Mouse (Mus musculus): ENCODE data around the gene Pkmyt1.

Pkmyt1 gene

GRCm38 (mm10) chr17:23725999-23726757, at the start of gene Pkmyt1:
Gene Pkmyt1, plus strand, starts transcription at chr17:23726336.
- peak; percentile 97 for DNase-seq

GRCm38 (mm10) chr17:23676473-23677031, 49.6 kb upstream of the Pkmyt1 start:
- DNase-seq: peak; percentile 20

DNA sequence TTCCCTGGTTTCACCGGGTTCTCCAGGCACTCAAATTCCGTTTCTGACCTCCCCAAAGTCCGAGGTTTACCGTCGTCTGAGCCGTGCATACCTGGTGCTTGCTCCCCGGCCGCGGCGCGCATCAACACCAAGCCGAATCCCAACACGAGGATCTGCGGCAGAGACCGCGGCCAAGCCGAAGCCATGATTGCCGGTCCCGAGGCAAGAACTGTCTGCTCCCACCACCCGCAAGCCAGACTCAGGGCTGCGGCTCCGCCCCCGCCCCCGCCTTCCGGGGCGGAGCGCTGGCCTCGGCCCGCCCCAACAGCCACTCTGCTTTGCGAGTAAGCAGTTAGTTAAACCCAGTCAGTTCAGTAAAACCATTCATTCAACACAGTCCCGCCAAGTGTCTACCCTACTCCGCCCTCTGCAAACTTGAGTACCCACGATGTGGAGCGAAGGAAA, 48.9 kb upstream of the Pkmyt1 start, which contains the start of gene Tnfrsf12a:
Tnfrsf12a (minus strand) TSS at position 233 of the 444 bp plus-strand sequence.
- DNase-seq: peak; percentile 82

DNA sequence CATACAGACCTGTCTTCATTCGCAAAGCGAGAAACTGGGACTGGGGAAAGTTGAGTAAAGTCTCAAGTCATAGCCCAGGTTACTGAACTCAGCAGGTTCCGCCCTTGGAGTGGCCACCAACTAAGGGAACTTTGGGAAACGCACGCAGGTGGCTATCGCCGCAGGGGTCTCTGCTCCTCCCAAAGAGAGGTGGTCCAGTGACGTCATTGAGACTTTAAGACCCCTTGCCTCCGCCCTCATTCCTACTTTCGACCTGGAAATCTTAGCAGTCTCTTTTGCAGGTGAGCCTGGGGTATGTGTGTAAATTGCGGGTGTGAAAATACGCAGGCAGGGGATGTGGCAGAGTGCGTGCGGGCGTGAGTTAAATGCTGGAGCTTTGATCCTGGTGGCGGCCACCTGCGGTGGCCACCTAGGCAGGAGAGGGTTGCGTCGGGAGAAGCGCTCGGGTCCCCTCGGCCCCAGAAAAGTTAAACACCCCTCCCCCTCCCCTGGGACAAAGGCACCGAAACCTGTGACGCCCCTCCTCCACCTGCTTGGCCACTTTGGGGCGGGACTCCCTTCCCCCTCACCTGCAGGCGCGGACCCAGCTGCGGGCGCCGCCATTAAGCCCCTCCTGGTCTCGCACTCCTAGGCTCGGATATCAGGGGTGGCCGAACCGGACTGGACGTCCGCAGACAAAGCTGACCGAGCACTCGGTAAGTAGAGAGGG, 46.9 kb upstream of the Pkmyt1 start, which contains the start of gene Cldn6:
Cldn6 (plus strand) TSS at position 123 of the 709 bp plus-strand sequence.
- no peak for DNase-seq

DNA sequence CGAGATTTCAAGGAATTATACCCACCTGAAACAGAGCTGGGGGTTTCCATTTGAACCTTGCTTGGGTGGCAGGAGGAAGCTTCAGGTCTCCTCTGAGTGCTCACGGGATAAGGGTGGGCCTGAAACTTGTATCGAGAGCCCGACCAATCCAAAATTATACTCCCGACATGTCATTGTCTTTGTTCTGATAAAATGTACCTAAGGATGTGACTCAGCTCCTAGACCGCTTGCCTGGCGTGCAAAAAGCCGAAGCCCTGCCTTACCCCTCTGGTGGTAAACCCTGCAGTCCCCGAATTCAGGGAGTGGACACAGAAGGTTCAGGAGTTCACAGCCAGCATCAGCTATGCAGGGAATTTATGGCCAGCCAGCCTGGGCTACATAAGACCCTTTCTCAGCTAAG, 45.8 kb upstream of the Pkmyt1 start:
- DNase-seq: no peak

DNA sequence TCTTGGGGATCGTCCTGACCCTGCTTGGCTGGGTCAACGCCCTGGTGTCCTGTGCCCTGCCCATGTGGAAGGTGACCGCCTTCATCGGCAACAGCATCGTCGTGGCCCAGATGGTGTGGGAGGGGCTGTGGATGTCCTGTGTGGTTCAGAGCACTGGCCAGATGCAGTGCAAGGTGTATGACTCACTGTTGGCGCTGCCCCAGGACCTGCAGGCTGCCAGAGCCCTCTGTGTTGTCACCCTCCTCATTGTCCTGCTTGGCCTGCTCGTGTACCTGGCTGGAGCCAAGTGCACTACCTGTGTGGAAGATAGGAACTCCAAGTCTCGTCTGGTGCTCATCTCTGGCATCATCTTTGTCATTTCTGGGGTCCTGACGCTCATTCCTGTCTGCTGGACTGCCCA, 45.0 kb upstream of the Pkmyt1 start:
- DNase-seq: no peak

GRCm38 (mm10) chr17:23682092-23682491, 44.0 kb upstream of the Pkmyt1 start:
- DNase-seq: no peak

GRCm38 (mm10) chr17:23682530-23682929, 43.6 kb upstream of the Pkmyt1 start:
- DNase-seq: no peak

DNA sequence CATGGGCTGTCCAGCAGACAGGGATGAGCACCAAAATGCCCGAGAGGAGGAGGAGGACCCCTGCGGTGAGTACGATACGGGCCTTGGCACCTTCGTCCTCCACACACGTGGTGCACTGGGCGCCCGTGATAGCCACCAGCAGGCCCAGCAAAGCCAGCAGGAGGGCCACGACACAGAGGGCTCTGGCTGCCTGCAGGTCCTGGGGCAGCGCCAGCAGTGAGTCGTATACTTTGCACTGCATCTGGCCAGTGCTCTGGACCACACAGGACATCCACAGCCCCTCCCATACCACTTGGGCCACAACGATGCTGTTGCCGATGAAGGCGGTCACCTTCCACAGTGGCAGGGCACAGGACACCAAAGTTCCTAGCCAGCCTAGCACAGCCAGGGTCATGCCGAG, 42.9 kb upstream of the Pkmyt1 start:
- DNase-seq: no peak

DNA sequence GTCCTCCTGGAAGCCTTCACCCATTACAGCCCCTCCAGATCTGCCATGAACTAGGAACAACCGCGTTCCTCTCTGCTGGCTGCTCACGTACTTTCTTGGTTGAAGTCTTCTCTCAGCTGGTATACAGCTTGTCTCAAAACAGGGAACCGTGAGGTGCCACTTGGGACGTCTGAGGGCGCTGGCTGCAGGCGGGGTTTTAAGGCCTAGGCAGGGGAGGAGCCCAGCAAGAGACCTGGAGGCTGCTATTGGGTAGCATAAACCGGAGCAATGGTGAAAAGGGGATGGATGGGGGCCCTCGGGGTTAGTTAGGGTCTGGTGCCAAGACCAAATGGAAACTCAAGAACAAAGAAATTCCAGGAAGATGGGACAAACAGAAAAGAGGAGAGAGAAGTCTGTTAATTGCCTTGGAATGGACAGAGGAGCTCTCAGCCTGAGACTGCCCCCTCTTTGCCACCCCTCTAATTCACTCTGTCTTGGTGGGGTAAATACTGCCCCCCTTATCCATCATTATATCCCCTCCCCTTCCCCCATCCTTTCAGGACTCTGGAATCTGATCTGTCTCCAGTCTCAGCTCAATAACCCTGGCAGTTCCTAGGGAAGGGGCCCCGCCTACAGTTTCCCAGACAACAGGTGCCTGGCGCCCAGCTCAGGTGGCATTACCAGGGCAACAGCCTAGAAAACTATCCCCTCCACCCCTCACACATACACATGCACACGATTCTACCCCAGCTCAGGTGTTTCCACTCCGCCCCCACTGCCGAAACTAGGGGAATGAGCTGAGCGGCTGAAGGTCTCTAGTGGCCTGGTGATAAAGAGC, 42.1 kb upstream of the Pkmyt1 start, which contains the start of gene Cldn9:
Cldn9 (minus strand) TSS at position 171 of the 817 bp plus-strand sequence.
- no peak for DNase-seq

DNA sequence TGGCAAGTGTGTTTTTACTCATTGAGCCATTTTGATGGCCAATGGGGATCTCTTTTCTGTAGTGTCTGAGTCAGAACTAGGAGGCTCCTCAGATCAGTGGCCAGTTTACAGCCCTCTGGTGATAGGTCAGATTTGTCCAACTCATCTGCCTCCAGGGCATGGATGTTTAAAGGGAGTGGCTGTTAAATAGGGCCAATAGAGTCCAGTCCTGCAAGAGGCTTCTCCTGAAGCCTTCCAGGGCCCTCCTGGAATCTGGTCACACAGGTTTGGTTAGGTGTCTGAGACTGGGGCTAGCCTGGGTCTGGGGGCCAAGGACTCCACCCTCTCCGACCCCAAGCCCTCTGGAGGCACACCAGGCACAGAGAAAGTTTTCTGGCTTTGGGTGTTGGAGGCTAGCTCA, 31.6 kb upstream of the Pkmyt1 start:
- DNase-seq: no peak

GRCm38 (mm10) chr17:23695801-23696200, 30.3 kb upstream of the Pkmyt1 start:
- no peak for DNase-seq

DNA sequence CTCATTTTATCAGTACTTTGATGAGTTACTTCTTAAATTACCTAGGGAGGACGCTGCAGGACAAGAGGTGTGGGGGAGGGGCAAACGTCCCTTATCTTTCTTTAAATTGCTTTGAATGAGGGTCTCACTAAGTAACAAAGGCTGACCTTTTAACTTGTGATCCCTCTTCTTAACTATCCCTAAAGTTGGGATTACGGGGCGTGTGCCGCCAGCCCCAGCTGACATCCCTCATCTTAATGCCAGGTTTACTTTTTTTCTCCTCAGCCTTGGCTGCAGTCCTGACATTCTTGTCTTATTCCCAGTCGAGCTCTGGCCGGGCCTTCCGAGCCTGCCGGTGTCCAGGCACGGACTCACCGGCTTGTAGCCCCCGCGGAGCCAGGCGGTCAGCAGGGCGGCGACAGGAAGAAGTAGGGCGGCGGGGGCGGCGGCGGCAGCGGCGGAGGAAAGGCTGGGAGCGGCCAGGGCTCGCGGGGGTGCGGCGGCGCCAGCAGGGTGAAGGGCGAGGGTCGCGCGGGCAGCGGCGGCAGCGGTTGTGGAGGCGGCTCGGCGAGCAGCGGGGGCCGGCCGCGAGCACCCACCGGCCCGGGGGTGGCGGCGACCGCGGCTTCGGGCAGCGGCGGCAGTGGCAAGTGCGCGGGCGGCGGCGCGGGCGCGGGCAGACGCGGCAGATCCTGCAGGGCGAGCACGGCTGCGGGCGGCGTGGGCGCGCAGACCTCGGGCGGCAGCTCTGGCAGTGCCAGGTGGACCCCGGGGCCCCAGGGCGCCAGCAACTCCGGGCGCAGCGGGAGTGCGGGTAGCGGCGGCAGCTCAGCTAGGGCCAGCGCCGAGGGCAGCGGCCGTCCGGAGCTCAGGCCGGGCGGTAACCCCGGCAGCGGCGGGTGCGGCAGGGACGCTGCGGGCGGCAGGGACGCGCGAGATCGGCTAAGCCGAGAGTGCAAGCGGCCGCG, 26.7 kb upstream of the Pkmyt1 start:
- peak; percentile 20 for DNase-seq

DNA sequence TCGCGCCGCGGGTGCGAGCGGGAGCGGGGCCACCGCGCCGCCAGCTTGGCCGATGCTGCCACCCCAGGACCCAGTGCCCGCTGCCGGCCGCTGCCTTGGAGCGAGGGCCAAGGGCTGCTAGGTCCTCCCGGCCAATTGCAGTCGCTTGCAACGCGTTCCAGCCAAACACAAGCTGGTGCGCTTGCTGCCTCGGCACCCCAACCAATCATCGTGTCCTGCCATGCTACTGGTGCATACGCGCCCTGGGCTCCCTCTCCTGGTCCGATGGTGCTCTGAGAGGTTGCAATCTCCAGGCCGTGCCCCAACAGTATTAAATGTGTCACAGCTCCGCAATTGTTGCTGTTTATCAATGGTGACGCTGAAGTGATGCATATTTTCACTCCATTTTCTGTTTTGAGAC, 26.1 kb upstream of the Pkmyt1 start:
- DNase-seq: peak; percentile 79

DNA sequence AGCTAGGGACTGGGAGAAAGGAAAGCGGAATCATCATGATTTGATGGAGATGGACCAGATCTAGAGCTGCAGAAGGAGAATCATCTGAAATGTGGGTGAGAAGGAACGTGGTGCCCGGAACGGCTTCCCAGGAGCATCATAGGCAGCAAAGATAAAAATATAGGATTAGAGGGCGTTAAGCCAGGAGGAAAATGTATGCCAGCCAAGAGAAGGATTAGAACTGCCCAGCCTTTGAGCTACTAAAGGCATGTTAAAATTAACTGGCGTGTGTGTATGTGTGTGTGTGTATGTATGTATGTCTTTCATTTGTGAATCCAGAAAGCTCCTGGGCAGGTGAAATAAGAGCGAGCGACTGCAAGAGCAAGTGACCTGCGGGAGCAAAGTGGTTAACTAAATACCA, 22.8 kb upstream of the Pkmyt1 start:
- no peak for DNase-seq

DNA sequence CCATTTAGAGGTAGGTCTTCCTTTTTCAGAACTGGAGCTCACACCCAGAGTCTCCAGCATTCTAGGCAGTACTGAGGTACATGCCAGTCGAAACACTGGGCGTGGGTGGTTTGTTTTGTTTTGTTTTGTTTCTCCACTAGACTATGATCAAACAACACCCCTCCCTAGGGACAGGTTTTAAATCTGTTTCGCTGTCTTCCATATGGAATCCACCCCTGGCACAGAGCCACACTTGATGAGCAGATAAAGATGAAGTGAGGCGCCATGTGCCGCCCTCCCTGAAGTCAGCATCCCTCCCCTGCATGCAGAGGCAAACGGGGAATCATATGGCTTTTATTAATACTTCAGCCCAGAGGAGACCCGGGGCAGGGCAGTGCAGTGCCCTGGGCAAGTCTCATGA, 21.4 kb upstream of the Pkmyt1 start:
- no peak for DNase-seq

GRCm38 (mm10) chr17:23705525-23706104, 20.5 kb upstream of the Pkmyt1 start:
- DNase-seq: no peak

DNA sequence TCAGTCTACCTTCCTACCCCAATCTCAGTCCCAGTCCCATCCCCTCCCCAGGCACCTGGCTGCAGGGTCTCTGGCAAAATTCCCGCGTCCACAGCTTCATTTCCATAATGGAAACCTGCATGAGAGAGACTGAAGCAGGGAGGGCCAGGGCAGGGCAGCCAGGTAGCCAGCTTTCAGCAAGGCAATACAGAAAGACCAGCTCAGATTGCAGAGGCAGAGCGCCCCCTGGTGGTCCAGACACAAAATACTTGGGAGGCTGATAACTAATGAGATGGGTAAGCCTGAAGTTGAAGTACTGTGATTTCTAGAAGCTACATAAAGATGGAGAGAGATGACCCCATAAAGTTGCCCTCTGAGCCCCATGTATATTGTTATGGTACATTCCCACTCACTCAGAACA, 19.9 kb upstream of the Pkmyt1 start:
- peak; percentile 78 for DNase-seq

DNA sequence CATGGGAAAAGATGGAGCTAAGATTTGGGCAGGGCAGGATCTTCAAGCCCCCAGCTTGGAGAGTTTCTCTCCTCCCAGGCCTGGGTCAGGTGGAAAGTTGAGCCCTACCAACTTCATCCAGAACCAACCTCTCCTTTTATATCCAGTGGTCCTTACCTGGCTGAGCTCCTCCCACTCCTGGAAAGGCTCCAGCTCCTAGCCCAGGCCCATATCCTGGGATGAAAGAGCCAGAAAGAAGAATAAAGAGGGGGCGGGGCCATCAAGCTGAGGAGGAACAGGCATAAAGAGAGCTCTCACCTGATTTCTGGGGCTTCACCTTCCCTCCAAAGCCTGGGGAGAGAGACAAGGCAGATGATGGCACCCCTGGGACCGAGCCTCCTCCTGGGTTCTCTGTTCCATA, 9.1 kb upstream of the Pkmyt1 start:
- DNase-seq: no peak

DNA sequence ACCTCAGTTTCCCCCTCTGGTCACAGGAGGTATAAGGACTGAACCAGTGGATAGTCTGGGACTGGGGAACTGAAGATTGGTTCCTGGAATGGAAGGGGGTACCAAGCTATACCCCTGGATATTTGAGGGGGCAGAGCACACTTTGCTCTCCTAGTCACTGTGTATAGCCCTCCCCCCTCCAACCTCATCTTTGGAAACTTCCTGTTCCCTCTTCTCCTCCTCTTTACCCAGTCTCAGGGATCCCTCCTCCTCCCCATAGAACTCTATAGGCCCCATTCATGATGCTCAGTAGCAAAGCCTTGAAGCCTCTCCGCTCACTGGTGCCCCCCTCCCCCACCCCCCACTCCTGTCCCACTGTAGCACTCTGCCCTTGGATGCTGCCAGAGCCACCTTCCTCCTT, 6.7 kb upstream of the Pkmyt1 start:
- no peak for DNase-seq

DNA sequence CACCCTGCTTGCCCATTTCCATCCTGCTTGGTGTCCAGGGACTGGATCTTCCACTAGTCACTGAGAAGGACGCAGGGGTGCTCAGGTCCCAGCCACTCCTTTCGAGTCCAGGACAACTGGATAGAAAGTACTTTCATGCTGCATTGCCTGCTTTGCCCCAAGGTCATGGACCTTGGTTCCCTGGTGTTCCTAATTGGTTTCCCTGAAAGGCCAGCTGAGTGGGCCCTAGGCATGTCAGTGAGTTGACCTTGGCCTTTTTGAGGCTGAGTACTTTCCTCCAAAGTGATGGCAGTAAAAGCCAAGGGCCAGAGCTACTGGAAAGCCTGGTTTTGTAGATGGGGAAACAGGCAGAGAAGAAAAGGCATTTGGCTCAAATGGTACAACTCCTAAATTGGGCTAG, 4.2 kb upstream of the Pkmyt1 start:
- DNase-seq: no peak
